Mouse (Mus musculus) testis, adult 10 weeks (tissue): ENCODE measurements around the gene Tpgs1. TPM values are rescaled to one million over a fixed set of nuclear protein-coding genes. Genes with fewer than 3 reads are reported as not detected.

ENCODE experiments used
- polyA plus RNA-seq: library from polyadenylated mRNA; stranded (reverse); fragments of 350-450 nt; fragmentation: Illumina TruSeq; extraction: RNeasy Lipid Tissue Mini Kit (QIAGEN cat#74804); gene quantifications from one replicate; pipeline ENCODE4 v1.2.3, GENCODE M21; 2014; ENCODE audit warnings: low read depth, low replicate concordance

Tpgs1 gene
- polyA plus RNA-seq = not detected

DNA sequence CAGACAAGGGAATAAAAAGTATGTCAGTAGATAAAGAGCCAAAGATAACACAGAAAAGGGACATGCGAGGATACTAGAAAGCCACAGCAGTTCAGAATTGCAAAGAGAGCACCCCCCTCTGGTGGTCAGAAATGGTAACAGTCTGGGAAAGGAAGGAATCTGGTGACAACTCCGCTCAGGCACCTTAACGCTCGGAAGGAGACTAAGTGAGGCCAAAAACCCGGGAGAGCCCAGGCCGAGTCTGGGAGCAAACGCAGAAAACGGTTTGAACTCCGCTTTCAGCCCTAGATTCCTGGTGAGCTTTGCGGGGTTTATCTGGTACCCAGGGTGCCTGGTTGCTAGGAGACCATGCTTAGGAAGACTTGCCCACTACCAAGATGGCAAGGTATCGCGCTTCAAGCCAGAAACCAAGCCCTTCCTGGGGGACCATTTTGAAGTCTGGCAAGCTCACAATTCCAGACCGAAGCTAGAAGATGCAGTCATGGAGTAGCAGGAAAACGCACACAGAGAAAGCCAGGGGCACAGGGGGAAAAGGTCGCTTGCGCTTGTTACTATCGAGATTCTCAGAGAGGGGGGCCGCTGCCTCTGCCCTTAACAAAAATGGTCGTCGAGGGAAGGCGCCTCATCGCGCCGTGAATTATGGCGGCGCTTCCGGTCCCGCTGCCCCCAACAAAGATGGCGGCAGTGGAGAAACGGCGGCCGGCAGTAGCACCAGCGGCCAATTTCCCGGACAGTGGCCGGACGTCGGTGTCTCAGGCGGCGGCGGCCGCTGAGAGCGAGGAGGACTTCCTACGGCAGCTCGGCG, at the start of gene Tpgs1:
Gene Tpgs1 (plus strand): TSS at position 599 of the 805 bp plus-strand sequence.

DNA sequence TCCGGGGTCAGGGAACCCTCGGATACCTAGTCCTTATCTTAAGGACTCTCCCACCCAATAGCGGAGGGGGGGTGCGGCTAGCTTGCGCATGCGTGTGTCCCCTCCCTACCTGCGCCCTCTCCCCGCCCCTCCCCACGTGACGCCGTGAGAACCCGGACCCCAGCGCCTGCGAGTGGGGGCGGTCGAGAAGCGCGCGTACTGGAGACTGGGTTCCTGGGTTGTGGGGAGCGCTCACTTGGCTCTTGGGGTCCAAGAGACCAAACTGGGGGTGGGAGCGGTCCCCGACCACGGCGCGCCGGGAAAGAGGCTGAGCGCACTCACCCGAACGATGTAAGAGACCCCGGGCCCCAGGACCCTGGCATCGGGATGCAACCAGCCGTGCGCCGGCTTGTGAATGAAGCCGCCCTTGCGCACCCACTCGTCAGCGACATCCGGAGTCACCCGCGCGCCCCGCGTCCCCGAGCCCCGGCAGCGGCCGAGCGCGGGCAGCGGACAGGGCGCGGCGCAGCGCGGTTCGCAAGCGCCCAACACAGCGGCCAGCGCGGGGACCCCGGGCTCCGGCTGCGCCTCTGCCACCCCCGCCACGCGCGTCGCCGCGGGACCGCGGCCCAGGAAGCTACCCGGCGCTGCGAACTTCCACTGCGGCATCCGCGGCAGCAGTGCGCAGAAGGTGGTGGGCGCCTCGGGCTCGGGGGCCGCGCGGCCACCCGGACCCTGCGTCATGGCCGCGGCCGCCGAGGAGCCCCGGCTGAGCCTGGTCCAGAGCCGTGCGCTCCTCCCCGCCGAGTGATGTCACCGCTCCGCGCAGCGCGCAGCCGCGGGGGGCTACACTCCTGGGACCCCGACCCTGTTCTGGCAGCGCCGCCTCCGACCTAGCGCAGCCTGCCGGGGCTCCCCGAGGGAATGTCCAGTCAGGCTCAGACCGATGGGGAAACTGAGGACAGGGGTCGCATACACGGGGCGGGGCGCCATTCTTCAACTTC, 31.8 kb upstream of the Tpgs1 start, which contains the start of gene Shc2:
Gene Shc2 (minus strand): TSS at position 791 of the 983 bp plus-strand sequence.

DNA sequence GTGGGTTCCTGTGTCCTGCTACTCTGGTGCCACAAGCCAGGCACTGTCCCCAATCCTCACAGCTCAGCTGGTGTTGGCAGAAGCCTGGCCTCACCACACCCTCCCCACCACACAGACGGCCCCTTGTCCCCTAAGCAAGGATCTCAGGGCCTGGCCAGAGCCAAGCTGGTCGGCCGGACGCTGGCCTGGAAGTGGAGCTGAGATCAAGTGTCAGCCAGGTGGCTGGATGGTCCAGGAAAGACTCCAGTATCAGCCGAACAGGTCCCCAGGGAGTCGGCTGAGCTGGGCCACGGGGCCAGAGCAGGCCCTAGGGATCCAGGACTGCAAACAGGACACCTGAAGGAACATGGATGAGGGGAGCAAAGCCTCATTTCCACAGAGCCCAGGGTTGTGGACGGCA, 23.5 kb upstream of the Tpgs1 start, which contains the start of gene Odf3l2:
Gene Odf3l2 (minus strand): TSS at position 28 of the 400 bp plus-strand sequence.

DNA sequence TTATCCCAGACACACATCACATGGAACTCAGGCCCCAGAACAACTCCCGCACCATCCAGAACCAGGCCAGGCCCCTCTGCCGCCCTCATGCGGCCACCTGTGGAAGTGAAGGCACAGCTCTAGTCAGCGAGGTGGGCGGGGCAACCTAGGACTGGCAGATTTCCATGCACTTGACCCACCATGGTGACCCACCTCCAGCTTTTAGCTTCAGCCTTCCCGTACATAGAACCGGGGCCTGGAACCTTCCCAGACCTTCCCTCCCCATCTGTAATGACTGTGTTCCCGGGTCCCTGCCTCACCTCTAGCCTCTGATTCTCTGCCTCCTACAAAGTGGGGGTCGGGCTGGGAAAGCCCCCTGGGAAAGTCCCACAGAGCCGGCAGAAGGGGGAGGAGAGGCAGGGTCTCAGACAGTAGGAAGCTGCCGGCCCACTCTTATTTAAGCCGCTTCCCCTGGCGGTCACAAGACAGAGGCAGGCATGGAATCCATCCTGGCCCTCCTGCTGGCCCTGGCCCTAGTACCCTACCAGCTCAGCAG, 5.0 kb upstream of the Tpgs1 start, which contains the start of gene Madcam1:
Gene Madcam1 (plus strand): TSS at position 429 of the 535 bp plus-strand sequence.

DNA sequence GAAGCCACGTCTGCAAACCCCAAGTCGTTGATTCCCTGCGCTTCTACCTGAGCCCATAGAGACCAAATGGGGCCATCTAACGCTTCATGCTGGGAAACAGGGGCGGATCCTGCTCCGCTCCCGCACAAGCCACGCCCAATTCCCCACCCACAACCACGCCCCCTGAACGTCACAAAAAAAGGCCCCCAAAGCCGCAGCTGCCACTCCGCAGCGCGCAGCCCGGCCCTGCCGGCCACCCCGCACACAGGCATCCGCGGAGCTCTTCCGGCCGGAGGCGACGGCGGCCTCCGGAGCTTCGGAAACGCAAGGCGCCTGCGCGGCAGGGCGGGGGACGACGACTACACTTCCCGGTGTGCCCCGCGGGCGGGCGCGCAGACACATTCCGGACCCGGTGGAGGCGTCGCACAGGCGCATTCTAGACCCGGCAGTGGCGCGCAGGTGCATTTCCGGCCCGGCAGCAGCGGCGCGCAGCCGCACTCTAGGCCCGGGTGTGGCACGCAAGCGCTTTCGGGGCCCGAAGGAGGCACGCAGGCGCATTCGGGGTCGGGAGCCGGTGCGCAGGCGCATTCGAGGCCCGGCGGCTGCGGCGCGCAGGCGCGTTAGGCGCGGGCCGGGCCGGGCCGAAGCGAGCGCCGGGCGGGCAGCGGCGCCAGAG, 12.5 kb downstream of the Tpgs1 start, which contains the start of gene Cdc34:
Gene Cdc34 (plus strand): TSS at position 605 of the 655 bp plus-strand sequence.

DNA sequence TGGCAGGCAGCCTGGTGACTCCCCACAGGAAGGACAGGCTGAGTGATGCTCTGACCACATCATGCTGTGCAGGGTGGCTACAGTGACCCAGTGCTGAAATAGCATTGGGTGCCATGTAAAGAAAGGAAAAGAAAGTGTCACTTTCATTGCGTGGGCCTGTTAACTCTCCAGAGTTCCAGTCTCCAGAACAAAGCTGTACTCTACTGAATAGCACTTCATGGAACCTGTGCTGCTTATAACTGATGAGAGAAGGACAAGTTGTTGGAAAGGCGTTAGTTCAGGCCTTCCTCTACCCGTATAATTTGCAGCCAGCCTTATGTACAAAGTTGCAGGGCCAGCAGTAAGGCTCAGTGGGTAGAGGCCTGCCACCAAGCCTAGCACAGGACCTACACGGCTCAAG, 19.6 kb downstream of the Tpgs1 start, which contains the start of gene Gzmm:
Gene Gzmm (plus strand): TSS at position 301 of the 400 bp plus-strand sequence.

DNA sequence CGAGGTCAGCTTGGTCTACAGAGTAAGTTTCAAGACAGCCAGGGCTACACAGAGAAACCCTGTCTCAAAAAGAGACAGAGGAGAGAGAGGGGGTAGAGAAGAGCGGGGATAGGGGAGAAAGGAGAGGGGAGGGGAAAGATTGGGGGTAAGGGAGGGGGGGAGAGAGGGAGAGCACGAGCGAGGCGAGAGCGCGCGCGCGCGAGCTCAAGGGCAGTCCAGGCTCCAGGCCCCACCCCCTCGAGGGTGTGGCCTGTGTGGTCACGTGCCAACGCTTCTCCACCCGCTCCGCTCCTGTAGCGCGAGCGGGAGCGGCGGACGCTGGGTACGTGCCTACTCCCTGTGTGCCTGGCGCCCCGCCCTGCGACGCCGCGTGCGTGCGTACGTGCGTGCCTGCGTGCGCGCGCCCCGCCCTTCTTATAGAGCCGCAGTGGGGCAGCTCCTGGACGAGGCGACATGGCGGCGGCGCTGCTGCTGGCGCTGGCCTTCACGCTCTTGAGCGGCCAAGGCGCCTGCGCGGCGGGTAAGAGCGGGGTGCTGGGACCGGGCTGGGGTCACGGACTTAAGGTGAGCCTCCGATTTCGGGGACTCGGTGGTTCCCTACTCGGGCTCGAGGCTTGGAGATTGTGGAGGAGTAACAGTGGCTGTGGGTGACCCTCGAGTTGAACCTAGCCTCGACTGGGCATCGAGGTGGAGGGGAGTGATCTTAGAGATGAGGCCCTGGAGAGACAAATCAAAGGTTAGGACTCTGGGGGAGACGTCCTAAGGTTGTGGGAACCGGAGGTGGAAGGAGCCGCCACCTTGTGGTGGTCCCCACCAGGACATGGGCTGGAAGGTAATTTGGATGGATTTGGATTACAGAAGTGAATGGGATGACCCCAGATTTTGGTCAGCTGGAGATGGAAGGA, 35.1 kb downstream of the Tpgs1 start, which contains the start of gene Bsg:
Gene Bsg (plus strand): TSS at position 427 of the 905 bp plus-strand sequence.

DNA sequence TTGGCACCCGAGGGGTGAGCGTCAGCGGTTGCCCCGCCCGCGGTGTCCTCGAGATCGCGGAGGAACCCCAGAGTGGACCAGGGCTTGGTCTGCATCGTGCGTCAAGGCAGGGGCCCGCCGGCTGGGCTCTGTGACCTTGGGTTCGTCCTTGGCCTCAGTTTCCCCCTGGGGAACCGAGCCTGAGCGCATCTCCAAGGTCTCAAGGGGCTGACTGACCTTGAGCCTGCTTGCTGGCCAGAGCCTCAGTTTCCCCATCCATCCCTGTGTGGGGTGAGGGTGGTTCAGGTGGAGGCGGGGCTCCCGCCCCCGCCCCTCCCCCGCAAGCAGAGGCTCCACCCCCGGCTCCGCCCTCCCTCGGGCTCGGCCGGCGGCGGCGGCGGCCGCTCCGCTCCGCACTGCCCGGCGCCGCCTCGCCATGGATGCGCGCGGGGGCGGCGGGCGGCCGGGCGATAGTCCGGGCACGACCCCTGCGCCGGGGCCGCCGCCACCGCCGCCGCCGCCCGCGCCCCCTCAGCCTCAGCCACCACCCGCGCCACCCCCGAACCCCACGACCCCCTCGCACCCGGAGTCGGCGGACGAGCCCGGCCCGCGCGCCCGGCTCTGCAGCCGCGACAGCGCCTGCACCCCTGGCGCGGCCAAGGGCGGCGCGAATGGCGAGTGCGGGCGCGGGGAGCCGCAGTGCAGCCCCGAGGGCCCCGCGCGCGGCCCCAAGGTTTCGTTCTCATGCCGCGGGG, 47.3 kb downstream of the Tpgs1 start, which contains the start of gene Hcn2:
Gene Hcn2 (plus strand): TSS at position 381 of the 734 bp plus-strand sequence.

Other genes with a start within 250 kb of the Tpgs1 start
- not detected for gene Vmn2r83, start 200.6 kb upstream of the Tpgs1 start, polyA plus RNA-seq
- not detected for gene Plpp2, start 135.6 kb upstream of the Tpgs1 start, polyA plus RNA-seq
- gene Mier2, start 114.2 kb upstream of the Tpgs1 start, polyA plus RNA-seq = 0.15 TPM
- 19.5 TPM for gene Theg, start 82.0 kb upstream of the Tpgs1 start, polyA plus RNA-seq
- 0.07 TPM for gene C2cd4c, start 55.3 kb upstream of the Tpgs1 start, polyA plus RNA-seq
- 1.9 TPM for gene Shc2, start 31.5 kb upstream of the Tpgs1 start, polyA plus RNA-seq
- not detected for gene Odf3l2, start 23.6 kb upstream of the Tpgs1 start, polyA plus RNA-seq
- gene Madcam1, start 4.8 kb upstream of the Tpgs1 start, polyA plus RNA-seq = not detected
- 11.0 TPM for gene Cdc34, start 12.8 kb downstream of the Tpgs1 start, polyA plus RNA-seq
- gene Gzmm, start 19.7 kb downstream of the Tpgs1 start, polyA plus RNA-seq = not detected
- gene Bsg, start 35.1 kb downstream of the Tpgs1 start, polyA plus RNA-seq = 293 TPM
- gene Hcn2, start 47.3 kb downstream of the Tpgs1 start, polyA plus RNA-seq = not detected
- gene Polrmt, start 77.2 kb downstream of the Tpgs1 start, polyA plus RNA-seq = 0.70 TPM
- gene Fgf22, start 85.7 kb downstream of the Tpgs1 start, polyA plus RNA-seq = not detected
- gene Rnf126, start 97.6 kb downstream of the Tpgs1 start, polyA plus RNA-seq = 6.6 TPM
- gene Fstl3, start 107.9 kb downstream of the Tpgs1 start, polyA plus RNA-seq = 3.6 TPM
- not detected for gene Prss57, start 121.6 kb downstream of the Tpgs1 start, polyA plus RNA-seq
- gene Palm, start 124.2 kb downstream of the Tpgs1 start, polyA plus RNA-seq = 0.38 TPM
- gene Misp, start 151.6 kb downstream of the Tpgs1 start, polyA plus RNA-seq = not detected
- 40.2 TPM for gene Ptbp1, start 185.1 kb downstream of the Tpgs1 start, polyA plus RNA-seq
- not detected for gene Prtn3, start 205.1 kb downstream of the Tpgs1 start, polyA plus RNA-seq
- not detected for gene Plppr3, start 205.3 kb downstream of the Tpgs1 start, polyA plus RNA-seq
- gene Elane, start 216.9 kb downstream of the Tpgs1 start, polyA plus RNA-seq = not detected
- not detected for gene Cfd, start 221.5 kb downstream of the Tpgs1 start, polyA plus RNA-seq
- 0.87 TPM for gene Med16, start 239.6 kb downstream of the Tpgs1 start, polyA plus RNA-seq
- gene Gm26602, start 241.5 kb downstream of the Tpgs1 start, polyA plus RNA-seq = not detected
- gene Kiss1r, start 247.6 kb downstream of the Tpgs1 start, polyA plus RNA-seq = not detected